Mouse (Mus musculus) brain, adult 2 months (tissue): ENCODE measurements at regions not wholly inside any gene's neighbourhood (a gene's known extent, or its start where the extent isn't known, plus 50 kb on each side); places are given as distances from the start of the nearest gene placed in this dataset.
A peak's percentile ranks its signal among the peaks of the same experiment; 100 is the strongest.

Experiments used
- DNase-seq: peaks from one replicate; pipeline ENCODE4 v3.0.0; 2011; ENCODE audit warnings: low read depth, low spot score

DNA sequence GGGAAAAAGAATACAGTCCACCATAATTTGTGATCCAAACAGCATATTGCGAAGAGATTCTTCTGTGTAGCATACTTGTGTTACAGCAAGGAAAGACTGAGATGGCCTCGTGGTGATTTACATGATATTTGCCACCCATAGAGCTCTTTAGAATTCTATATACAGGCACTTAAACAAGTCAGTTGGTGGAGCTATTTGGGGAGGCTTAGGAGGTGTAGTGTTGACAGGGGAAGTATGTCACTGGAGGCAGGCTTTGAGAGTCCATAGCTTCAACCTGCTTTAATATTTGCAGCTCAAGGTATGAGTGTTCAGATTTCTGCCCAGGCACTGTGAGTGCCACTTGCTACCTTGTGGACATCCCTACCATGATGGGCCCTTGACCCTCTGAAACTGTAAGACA lies 187.3 kb downstream of the Ostf1 start:
- DNase-seq = peak; percentile 54

- DNase-seq = peak; percentile 50
Measured at GRCm38 (mm10) chr19:18436351-18436750, 195.3 kb downstream of the Ostf1 start.

- peak; percentile 71 for DNase-seq
Measured at GRCm38 (mm10) chr19:18420381-18420785, 211.2 kb downstream of the Ostf1 start.

DNA sequence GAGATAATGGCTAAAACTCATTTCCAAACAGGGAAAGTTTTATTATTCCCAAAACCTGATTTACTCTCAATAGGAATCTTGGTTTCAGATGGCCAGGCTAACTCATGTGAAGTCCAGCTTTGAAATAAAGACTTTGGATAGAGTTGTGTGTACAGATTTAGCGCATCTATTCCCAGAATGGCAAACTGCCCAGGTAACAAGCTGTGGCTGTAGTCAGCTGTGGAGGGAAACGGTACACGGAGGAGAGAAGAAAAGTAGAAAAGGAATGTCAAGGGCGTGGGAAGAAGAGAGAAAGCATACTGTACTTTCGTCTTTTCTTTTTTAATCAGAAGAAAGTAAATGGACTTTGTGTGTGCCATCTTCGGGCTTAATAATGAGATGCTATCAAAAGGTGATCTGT lies 213.1 kb downstream of the Ostf1 start:
- DNase-seq = peak; percentile 76

DNA sequence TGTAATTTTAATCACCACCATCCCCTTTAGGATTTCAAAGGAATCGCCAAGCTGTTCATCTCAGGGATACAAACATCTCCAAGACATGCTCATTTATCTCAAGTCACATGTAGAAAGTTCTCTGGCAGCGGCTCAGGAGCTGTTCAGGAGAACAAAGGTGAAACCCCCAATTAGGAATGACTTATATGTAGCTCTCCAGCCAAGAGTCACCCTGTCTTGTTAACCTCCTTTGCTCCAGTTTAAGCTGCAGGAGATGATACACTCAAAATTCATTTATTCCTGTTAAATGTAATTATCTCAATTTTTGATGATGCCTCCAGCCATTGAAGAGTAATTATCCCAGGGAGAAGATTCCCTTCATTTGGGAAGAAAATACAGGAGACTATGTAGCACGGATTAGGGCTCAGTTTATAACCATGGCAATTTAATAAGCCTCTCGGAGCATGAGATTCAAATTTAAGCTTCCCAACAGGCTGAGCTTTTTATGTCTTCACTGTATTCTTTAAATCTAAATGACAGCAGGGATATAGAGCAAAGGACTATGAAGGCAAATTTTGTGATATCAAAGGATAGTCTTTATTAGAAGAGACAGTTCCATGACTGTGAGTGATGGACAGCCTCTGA lies 254.0 kb downstream of the Ostf1 start:
- no peak for DNase-seq

DNA sequence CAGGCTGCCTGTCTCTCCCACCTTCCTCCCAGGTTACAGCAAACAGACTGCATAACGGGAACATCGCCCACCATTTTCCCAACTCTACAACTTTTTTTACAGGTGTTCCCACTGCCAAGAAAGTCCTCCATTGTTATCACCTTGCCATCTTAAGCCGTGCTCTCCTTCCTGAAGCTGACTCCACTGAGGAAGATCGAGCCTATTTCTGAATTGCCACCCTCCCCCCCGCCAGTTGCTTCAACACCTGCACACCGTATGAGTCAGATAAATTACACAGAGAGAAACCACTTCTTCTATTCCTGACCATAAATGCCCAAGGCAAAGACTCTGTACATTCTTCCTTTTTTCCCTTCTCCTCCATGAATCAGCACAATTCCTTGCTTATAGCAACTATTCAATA lies 263.0 kb downstream of the Ostf1 start:
- peak; percentile 63 for DNase-seq

DNA sequence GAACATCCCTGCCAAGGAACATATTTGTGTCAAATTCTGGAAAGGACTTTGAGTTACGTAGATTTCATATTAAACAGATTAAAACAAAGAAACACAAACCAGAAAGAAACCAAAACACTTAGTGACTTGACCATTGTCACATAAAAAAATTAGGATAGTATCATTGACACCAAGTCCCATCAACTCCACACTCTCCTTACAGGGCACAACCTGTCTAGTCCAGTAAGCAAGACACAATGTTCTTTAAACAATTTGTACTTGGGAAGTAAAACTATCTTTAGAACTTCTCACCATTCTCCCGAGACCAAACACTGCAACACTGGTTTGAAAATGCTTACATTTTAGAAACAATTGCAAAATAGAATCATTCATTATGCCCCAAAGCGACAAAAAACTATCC lies 277.7 kb downstream of the Ostf1 start:
- no peak for DNase-seq

DNA sequence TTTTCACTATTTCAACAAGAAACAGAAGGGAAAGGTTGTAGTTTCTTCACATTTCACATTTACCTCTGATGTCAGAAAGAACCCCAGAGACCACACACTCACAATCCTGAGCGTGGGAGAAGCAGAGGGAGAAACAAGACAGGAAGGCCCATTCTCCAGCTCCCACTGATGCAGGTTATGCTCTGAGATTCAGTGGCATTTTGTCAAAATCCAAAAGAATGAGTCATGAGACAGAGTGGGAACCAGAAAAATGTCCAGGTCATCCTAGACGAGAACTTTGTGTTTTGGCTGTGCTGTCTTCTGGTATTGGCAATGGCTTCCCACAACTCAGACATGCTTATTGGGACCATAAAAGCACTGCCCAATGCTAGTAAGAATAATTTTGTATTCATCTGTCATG lies 285.9 kb downstream of the Ostf1 start:
- DNase-seq = no peak

- DNase-seq = no peak
Measured at GRCm38 (mm10) chr19:18343647-18344046, 288.0 kb downstream of the Ostf1 start.

- no peak for DNase-seq
Measured at GRCm38 (mm10) chr19:18343003-18343402, 288.6 kb downstream of the Ostf1 start.

- no peak for DNase-seq
Measured at GRCm38 (mm10) chr19:18337819-18338555, 293.6 kb downstream of the Ostf1 start.

DNA sequence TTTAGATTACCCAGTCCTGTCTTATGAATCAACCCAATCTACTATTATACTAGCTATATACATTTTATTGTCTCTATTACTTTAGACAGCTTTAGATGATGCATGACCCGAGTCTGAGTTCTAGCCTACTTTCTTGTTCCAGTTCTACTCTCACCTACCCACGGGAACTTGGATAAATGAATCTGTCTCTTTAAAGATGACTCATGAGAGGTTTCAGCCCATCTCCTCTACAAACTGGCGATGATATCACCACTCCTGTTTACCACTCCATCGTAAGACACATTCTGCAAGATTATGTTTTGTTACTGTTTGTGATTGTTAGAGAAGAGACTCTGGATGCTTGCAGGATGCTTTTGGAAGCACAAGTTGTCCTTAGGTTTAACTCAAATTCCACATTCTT lies 295.0 kb downstream of the Ostf1 start:
- DNase-seq = peak; percentile 35

DNA sequence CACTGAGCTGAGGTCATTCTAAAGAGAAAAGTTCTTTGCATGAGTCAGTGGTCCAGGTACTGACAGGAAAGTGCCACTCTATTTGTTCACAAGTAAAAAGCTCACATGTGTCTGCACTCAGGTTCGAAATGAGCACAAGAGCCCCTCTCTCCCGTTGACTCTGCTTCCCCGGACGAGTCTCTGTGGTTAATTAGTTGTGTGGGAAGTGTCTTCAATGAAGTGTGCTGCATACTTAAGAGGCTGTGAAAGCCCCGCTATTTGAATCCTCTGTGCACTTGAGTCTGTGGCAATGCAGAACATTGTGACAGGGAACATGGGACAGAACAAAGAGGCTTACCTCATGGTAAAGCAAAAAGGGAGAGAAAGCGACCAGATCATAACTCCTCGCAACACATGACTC lies 297.0 kb downstream of the Ostf1 start:
- peak; percentile 36 for DNase-seq

DNA sequence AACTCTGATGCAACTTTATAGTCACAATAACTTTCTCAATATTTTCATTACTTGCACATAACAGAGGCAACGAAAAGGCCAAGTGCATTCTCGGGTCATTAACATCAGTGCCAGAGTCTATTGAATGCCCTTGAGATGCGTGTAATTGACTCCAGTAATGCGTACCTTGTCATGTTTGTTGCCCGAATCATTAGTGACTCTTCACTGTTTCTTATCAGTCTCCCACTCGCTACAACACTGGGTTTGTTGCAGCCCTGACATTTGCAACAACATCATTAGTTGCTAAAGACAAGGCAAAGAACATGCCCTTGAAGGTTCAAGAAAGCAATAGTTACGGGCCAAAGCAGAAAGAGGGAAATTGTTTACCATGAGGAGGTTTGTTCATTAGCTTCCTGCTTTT lies 299.8 kb downstream of the Ostf1 start:
- DNase-seq = no peak

- no peak for DNase-seq
Measured at GRCm38 (mm10) chr19:18329421-18329820, 302.2 kb downstream of the Ostf1 start.

- DNase-seq = no peak
Measured at GRCm38 (mm10) chr19:18318391-18318944, 313.2 kb downstream of the Ostf1 start.

GRCm38 (mm10) chr19:18273415-18273814 lies 358.2 kb downstream of the Ostf1 start:
- DNase-seq = no peak

DNA sequence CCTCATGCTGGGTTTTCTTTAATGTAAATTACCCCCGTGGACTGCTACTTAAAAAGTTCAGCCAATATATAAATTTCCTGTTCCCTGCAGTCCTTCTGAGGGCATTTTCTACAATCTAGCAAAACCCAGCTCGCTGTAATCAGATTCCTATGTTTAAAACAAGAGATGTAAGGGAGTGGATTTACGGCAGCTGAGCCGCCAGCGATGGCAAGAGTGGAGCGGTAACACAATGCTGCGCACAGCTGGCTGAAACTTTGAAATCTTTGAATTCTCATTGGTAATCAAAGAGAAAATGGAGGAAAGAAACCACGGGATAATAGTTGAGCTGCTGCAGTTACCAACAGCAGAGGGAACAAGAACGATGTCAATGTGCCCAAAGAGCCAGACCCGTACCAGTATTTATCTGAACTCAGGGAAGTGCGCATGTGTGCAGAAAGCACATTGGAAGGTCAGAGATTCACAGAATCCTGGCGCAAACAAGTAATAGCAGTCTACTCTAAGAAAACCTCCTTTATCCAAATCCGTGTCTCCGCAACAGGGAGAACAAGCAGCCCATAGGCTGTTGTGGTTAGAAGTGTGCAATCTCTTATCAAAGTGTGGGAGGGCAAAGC lies 376.4 kb downstream of the Ostf1 start:
- no peak for DNase-seq

DNA sequence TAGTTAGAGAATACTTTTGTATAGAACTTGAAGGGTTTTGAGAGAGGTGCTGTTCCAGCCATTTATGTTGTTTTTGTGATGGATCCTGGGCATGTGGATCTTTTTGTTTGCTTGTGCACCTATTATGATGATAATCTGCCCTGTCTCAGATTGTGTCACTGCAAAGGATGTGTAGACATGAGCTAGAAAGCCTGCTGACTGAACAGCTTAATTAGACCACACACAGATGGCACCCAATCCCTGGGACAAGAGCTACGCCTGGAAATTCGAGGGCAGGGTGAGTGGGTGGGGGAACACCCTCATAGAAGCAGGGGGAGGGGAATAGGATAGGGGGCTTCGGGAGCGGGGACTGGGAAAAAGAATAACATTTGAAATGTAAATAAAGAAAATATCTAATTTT lies 378.3 kb downstream of the Ostf1 start:
- DNase-seq = no peak
